Mouse (Mus musculus) hindbrain, embryonic 13.5 days (tissue): ENCODE data around the gene Gimap8. TPM values are rescaled to one million over a fixed set of nuclear protein-coding genes. Genes with fewer than 3 reads are reported as not detected.
"Not testable (repeated sequence)": the region's sequence is repeated elsewhere in the genome, so short reads cannot be mapped to it uniquely, and the experiment has no call there.

ENCODE experiments used
- ATAC-seq: fragments of 200-750 bp; cut with Nextera tagmentation; 2 replicates; pipeline ENCODE4 v1.8.0; 2017; ENCODE audit warnings: moderate TSS enrichment; ENCODE audit not compliant: low FRiP score
- H3K27ac ChIP-seq: fragments of 300-500 bp; sonication (generic); 2 replicates; pipeline ENCODE4 v1.5.1; 2015; ENCODE audit warnings: inconsistent platforms, mild to moderate bottlenecking, moderate library complexity
- H3K27me3 ChIP-seq: fragments of 300-500 bp; sonication (generic); 2 replicates; pipeline ENCODE4 v1.6.1; 2015; ENCODE audit warnings: mild to moderate bottlenecking, inconsistent platforms
- H3K36me3 ChIP-seq: fragments of 300-500 bp; sonication (generic); 2 replicates; pipeline ENCODE4 v1.6.1; 2015; ENCODE audit warnings: mild to moderate bottlenecking, inconsistent platforms
- H3K4me1 ChIP-seq: fragments of 300-500 bp; sonication (generic); replicated peaks from 2 replicates; pipeline ENCODE4 v1.6.1; 2015; ENCODE audit warnings: inconsistent platforms
- H3K4me2 ChIP-seq: fragments of 300-500 bp; sonication (generic); 2 replicates; pipeline ENCODE4 v1.6.1; 2015; ENCODE audit warnings: inconsistent platforms, mild to moderate bottlenecking, moderate library complexity
- H3K4me3 ChIP-seq: fragments of 300-500 bp; sonication (generic); 2 replicates; pipeline ENCODE4 v1.5.1; 2015; ENCODE audit warnings: mild to moderate bottlenecking, inconsistent platforms
- H3K9ac ChIP-seq: fragments of 300-500 bp; sonication (generic); 2 replicates; pipeline ENCODE4 v1.6.1; 2015; ENCODE audit warnings: mild to moderate bottlenecking, inconsistent platforms
- H3K9me3 ChIP-seq: fragments of 300-500 bp; sonication (generic); 2 replicates; pipeline ENCODE4 v1.6.1; 2016; ENCODE audit warnings: inconsistent platforms
- WGBS: fragments of 180-500 bp; shearing (Covaris S2); methylation state at CpG from one replicate; pipeline ENCODE4 v1.1.7; 2015; 5-methylcytosine and 5-hydroxymethylcytosine counted together
- polyA plus RNA-seq: library from polyadenylated mRNA; unstranded; fragments of >200 nt; fragmentation: Nextera tagmentation; extraction: Ambion mirVana; gene quantifications from 2 replicates; pipeline ENCODE4 v1.2.1, GENCODE M21; 2015

Gimap8 gene
- polyA plus RNA-seq, 1 experiment from 2014 or later: 0.47 TPM

DNA sequence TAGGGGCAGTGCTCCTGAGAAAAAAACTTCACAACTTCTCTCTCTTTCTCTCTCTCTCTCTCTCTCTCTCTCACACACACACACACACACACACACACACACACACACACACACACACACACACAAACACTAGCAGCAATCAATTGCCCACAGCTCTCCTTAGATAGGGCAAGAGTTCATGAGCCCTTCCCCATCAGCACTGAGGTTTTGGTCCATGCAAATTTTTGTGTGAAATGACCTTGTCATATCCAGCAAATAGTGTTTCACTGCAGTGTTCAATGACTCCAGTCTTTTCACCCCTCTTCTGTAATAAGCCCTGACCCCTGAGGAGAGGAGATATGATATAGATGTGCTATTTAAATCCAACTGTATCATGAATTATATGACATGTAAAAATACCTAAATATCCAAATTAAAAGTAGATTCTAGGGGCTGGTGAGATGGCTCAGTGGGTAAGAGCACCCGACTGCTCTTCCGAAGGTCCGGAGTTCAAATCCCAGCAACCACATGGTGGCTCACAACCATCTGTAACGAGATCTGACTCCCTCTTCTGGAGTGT lies 36.3 kb downstream of the Gimap8 start:
- not testable (repeated sequence) for H3K9me3 ChIP-seq, H3K27ac ChIP-seq, ATAC-seq, H3K4me1 ChIP-seq, H3K4me2 ChIP-seq, H3K9ac ChIP-seq, H3K4me3 ChIP-seq, H3K27me3 ChIP-seq, H3K36me3 ChIP-seq
- WGBS: 86% methylated on average over 3 of the region's 4 CpGs

DNA sequence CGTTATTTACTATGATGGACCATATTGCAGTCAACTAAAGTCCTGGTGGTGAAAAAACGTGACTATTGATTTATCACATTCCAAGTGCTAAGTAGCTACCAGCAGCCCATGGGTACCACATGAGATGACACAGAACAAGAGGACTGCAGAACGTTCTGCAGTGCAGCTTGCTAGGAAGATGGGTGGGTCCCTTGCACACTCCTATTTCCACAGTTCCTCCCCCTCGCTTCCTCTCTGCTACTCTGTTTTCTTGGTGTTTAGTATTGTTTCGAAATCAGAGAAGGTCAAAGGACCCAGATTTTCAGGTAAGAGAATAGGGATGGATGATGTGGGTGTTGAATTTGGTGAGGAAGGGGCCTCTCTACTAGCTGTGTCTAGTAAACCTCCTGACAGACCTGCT lies 37.3 kb downstream of the Gimap8 start, which contains the start of gene Gimap4:
TSS of gene Gimap4 (plus strand) at position 231 of the 400 bp plus-strand sequence.
- WGBS: 75% methylated on average over 5 of the region's 5 CpGs
- no peak for ATAC-seq
- H3K4me3 ChIP-seq: no peak within 1 kb of the TSS
- H3K36me3 ChIP-seq: no peaks in the 10 kb centered on the region
- H3K9ac ChIP-seq: no peak within 1 kb of the TSS
- H3K27ac ChIP-seq: no peak within 1 kb of the TSS
- no peak within 1 kb of the TSS for H3K4me2 ChIP-seq
- H3K27me3 ChIP-seq: no peaks in the 10 kb centered on the region
- no peaks in the 10 kb centered on the region for H3K9me3 ChIP-seq
- H3K4me1 ChIP-seq: no peaks in the 10 kb centered on the region

- ATAC-seq: no peak
- WGBS: 72% methylated on average over 4 of the region's 4 CpGs
- H3K27ac ChIP-seq: no peak overlapping the region
- H3K4me3 ChIP-seq: no peak overlapping the region
- H3K27me3 ChIP-seq: no peaks in the 10 kb centered on the region
- no peak overlapping the region for H3K4me2 ChIP-seq
- H3K9me3 ChIP-seq: no peaks in the 10 kb centered on the region
- no peaks in the 10 kb centered on the region for H3K36me3 ChIP-seq
- H3K9ac ChIP-seq: no peak overlapping the region
- H3K4me1 ChIP-seq: no peaks in the 10 kb centered on the region
These were observed 37.8 kb downstream of the Gimap8 start for GRCm38 (mm10) chr6:48684806-48685205.

- no peak overlapping the region for H3K9ac ChIP-seq
- WGBS: 88% methylated on average over 2 of the region's 2 CpGs
- no peaks in the 10 kb centered on the region for H3K4me1 ChIP-seq
- ATAC-seq: no peak
- H3K9me3 ChIP-seq: no peaks in the 10 kb centered on the region
- no peaks in the 10 kb centered on the region for H3K36me3 ChIP-seq
- H3K4me2 ChIP-seq: no peak overlapping the region
- no peaks in the 10 kb centered on the region for H3K27me3 ChIP-seq
- no peak overlapping the region for H3K27ac ChIP-seq
- no peak overlapping the region for H3K4me3 ChIP-seq
These were observed 38.2 kb downstream of the Gimap8 start for GRCm38 (mm10) chr6:48685251-48685650.

DNA sequence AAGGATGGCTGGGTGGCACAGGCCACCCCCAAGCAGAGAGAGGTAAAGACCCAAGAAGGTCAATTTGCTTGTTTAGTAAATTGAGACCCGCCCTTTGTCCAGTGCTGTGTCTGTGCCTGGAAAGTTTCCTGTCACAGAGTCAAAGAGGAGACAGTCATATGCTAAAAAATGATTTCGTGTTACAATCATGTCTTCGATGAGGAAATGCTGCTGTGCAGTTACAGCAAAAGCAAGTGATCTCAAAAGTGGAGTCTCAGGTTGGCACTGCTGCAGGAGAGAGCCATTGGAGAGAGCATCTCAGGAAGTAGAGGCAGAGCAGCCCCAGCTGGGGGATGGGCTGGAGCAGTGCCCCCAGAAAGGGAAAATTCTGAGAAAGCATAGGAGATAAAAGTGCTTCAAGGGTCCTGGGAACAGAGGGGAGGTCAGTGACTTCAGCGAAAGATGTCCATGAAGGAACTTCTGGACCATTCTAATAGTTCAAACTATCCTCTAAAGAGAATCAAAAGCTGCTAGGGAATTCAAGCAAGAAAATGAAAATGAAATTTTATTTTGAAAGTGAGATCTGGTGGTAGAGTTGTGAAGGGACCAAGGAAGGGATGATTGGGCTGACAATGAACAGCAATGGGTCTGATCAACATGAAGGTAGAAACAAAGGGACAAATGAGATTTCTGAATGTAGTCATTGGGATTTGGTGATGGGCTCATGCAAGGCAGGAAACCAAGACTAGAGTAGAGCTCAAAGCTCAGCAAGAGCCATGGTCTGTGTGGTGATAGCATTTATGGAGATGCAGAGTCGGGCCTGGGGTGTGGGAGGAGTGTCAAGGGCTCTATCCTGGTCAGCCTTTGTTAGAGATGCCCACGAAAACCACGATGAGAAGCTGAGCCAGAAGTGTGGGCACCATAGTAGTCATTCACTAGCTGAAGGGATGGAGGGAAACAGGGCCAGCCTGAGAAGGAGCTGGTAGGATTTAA lies 38.9 kb downstream of the Gimap8 start:
- Histone ChIP-seq H3K9ac (no peak overlapping the region), H3K9me3 (no peaks in the 10 kb centered on the region), H3K27me3 (no peaks in the 10 kb centered on the region), H3K4me1 (no peaks in the 10 kb centered on the region), H3K4me3 (no peak overlapping the region), H3K27ac (no peak overlapping the region), H3K4me2 (no peak overlapping the region), H3K36me3 (no peaks in the 10 kb centered on the region)
- no peak for ATAC-seq
- 84% methylated on average over 7 of the region's 7 CpGs for WGBS

DNA sequence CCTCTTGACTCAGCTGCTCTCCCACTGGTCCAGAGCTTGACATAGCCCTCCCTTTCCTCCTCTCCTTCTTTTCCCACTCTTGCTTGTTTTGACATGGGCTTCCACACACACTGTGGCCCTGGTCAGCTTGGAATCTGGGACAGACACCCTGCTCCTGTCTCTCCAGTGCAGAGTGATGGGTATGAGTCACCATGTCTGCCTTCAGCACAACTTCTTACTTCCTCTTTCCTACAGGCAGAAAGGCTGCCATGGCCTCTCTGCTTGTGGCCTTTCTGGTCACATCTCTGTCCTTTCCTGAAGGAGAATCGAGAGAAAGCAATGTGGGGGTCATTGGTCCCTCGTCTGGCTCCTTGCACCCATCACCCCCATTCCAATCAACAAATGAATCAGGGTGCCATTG lies 40.0 kb downstream of the Gimap8 start:
- 70% methylated on average over 2 of the region's 2 CpGs for WGBS

DNA sequence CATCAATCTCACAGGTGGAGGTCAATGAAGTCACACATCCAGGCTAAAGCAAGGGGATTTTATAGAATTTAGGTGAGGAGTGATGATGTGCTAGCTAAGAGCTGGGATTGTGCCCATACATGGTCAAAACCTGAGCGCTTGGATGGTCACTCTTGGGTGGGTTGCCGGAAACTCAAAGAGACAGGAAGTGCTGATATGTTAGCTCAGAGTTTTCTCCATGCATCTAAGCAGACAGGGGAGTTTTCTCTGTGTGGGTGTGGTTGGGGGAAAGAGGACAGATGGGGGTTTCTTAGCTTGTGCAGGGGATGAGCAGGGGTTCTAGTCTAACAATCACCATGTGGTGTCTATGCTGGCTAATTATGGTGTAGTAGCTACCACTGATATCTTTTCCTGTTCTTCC lies 42.3 kb downstream of the Gimap8 start:
- Histone ChIP-seq H3K36me3 (no peaks in the 10 kb centered on the region), H3K4me3 (no peak overlapping the region), H3K9ac (no peak overlapping the region), H3K9me3 (no peaks in the 10 kb centered on the region), H3K27ac (no peak overlapping the region), H3K4me2 (no peak overlapping the region), H3K27me3 (no peaks in the 10 kb centered on the region), H3K4me1 (no peaks in the 10 kb centered on the region)
- ATAC-seq: no peak
- WGBS: 90% methylated on average over 2 of the region's 2 CpGs

More for the DNA sequence above, 40.0 kb downstream of the Gimap8 start:
- H3K36me3 ChIP-seq: no peaks in the 10 kb centered on the region
- no peaks in the 10 kb centered on the region for H3K9me3 ChIP-seq
- H3K27ac ChIP-seq: no peak overlapping the region
- H3K4me3 ChIP-seq: no peak overlapping the region
- H3K9ac ChIP-seq: no peak overlapping the region
- H3K27me3 ChIP-seq: no peaks in the 10 kb centered on the region
- H3K4me1 ChIP-seq: no peaks in the 10 kb centered on the region
- no peak overlapping the region for H3K4me2 ChIP-seq
- no peak for ATAC-seq

GRCm38 (mm10) chr6:48692962-48693361 lies 45.9 kb downstream of the Gimap8 start:
- Histone ChIP-seq H3K4me3 (no peak overlapping the region), H3K36me3 (no peaks in the 10 kb centered on the region), H3K9me3 (no peaks in the 10 kb centered on the region), H3K27me3 (no peaks in the 10 kb centered on the region), H3K27ac (no peak overlapping the region), H3K4me2 (no peak overlapping the region), H3K9ac (no peak overlapping the region), H3K4me1 (no peaks in the 10 kb centered on the region)
- WGBS: 89% methylated on average over 6 of the region's 6 CpGs
- ATAC-seq: no peak

DNA sequence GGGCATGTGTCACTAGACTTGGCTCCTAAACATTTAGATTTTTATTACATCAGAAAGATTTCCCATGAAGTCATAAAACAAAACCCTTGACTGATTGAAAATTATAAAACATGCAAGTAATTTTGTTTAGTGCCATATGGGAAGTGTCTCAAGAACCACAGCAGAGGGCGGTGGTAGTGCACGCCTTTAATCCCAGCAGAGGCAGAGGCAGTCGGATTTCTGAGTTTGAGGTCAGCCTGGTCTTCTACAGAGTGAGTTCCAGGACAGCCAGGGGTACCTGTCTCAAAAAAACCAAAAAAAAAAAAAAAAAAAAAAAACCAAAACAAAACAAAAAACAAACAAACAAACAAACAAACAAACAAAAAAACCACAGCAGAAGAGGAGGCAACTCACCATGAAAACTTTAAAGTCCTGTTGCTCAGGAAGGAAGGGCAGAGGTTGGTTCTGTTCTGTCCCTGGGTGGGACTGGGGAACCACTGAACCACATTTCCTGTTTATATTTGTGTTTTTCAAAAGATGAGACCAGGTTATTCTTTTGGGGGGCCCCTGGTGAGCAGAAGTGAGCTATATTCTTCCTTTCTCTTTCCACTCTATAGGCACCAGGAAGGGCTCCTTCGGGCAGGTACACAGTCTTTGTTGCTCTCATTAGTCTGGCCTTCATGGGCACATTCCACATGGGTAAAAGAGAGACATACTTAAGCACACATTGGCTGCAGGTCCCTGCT lies 50.0 kb downstream of the Gimap8 start:
- H3K27ac ChIP-seq: no peak overlapping the region
- H3K4me2 ChIP-seq: no peak overlapping the region
- no peaks in the 10 kb centered on the region for H3K36me3 ChIP-seq
- H3K9me3 ChIP-seq: no peaks in the 10 kb centered on the region
- ATAC-seq: no peak
- H3K27me3 ChIP-seq: no peaks in the 10 kb centered on the region
- no peaks in the 10 kb centered on the region for H3K4me1 ChIP-seq
- 86% methylated on average over 4 of the region's 4 CpGs for WGBS
- H3K9ac ChIP-seq: no peak overlapping the region
- H3K4me3 ChIP-seq: no peak overlapping the region

DNA sequence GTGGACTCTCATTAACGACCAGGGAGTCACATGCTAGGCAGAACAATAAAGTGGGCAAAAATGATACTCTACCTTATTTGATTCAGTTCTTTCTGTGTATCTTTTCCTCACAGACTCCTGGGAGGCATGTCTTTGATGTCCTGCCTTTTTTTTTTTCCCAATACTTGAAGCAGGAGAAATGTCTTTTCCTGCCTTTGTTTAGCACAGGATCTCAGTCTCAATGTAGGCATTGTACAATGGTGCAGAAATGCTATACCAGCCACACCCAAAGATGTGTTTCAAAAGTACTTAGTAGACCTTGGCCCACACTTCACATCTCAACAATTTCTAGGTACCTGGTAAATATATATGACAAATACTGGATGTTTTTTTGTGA lies 50.5 kb downstream of the Gimap8 start:
- ATAC-seq: no peak
- Histone ChIP-seq H3K4me3 (no peak overlapping the region), H3K9me3 (no peaks in the 10 kb centered on the region), H3K4me1 (no peaks in the 10 kb centered on the region), H3K9ac (no peak overlapping the region), H3K27me3 (no peaks in the 10 kb centered on the region), H3K27ac (no peak overlapping the region), H3K4me2 (no peak overlapping the region), H3K36me3 (no peaks in the 10 kb centered on the region)
- 61% methylated on average over 1 of the region's 1 CpGs for WGBS

DNA sequence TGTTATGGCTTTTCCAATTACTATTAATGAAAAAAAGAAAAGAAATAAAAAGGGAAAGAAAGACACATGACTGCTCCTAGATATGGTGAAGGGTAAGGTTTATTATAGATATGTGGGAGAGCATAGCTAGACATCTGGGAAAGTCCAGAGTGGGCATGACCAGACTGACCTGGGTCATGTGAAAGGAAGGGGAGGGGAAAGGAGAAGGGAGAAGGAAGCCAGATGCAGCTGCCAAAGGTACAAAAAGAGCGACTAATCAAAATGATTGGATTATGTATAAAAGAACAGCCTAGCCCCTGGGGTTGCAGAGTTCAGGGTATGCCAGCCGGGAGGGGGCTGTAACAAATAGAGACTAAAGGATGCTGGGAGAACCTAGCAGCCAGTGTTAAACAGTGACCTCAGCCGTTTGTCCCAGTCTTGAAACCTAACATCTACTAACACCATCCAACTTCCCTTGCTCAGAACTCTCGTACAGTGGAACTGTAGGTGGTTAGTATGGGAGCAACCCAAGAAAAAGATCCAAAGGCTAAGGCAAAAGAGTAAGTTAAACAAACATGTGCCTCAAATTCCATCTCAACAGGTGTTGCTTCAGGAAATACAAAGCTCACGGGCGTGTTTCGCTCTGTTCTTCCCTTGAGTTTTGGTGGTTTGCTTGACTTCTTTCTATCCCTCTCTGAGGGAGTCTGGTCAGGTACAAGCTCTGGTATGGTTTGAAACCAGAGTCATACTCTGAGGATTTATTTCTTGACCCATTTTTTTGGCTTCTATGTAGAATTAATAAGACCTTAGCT lies 51.2 kb downstream of the Gimap8 start:
- Histone ChIP-seq H3K9ac (no peak overlapping the region), H3K4me2 (no peak overlapping the region), H3K9me3 (no peaks in the 10 kb centered on the region), H3K4me1 (no peaks in the 10 kb centered on the region), H3K27ac (no peak overlapping the region), H3K27me3 (no peaks in the 10 kb centered on the region), H3K36me3 (no peaks in the 10 kb centered on the region), H3K4me3 (no peak overlapping the region)
- ATAC-seq: no peak
- WGBS: 86% methylated on average over 7 of the region's 7 CpGs

GRCm38 (mm10) chr6:48698888-48699287 lies 51.9 kb downstream of the Gimap8 start:
- no peaks in the 10 kb centered on the region for H3K4me1 ChIP-seq
- no peak for ATAC-seq
- H3K4me2 ChIP-seq: no peak overlapping the region
- 87% methylated on average over 3 of the region's 3 CpGs for WGBS
- H3K4me3 ChIP-seq: no peak overlapping the region
- H3K27ac ChIP-seq: no peak overlapping the region
- no peaks in the 10 kb centered on the region for H3K9me3 ChIP-seq
- H3K36me3 ChIP-seq: no peaks in the 10 kb centered on the region
- no peak overlapping the region for H3K9ac ChIP-seq
- H3K27me3 ChIP-seq: no peaks in the 10 kb centered on the region
